Mouse (Mus musculus) embryonic facial prominence, embryonic 14.5 days (tissue): ENCODE data around the gene Cd6. TPM values are rescaled to one million over a fixed set of nuclear protein-coding genes. Genes with fewer than 3 reads are reported as not detected.
A peak's percentile ranks its signal among the peaks of the same experiment; 100 is the strongest.

Source experiments
- ATAC-seq: fragments of 200-750 bp; cut with Nextera tagmentation; 2 replicates; pipeline ENCODE4 v1.8.0; 2017; ENCODE audit warnings: low read depth, moderate number of reproducible peaks, moderate TSS enrichment
- DNase-seq: peaks from one replicate; pipeline ENCODE4 v3.0.0-alpha.2; 2015; ENCODE audit warnings: low spot score
- H3K27ac ChIP-seq: fragments of 300-500 bp; sonication (generic); replicated peaks from 2 replicates; pipeline ENCODE4 v1.5.1; 2014; ENCODE audit warnings: low read depth, mild to moderate bottlenecking, low read length, moderate library complexity
- H3K27me3 ChIP-seq: fragments of 300-500 bp; sonication (generic); replicated peaks from 2 replicates; pipeline ENCODE4 v1.6.1; 2014; ENCODE audit warnings: low read length; ENCODE audit not compliant: control insufficient read depth, insufficient read depth
- H3K36me3 ChIP-seq: fragments of 300-500 bp; sonication (generic); 2 replicates; pipeline ENCODE4 v1.6.1; 2014; ENCODE audit warnings: low read length, mixed read lengths; ENCODE audit not compliant: control insufficient read depth, insufficient read depth
- H3K4me1 ChIP-seq: fragments of 300-500 bp; sonication (generic); 2 replicates; pipeline ENCODE4 v1.6.1; 2014; ENCODE audit warnings: antibody characterized with exemption, low read length; ENCODE audit not compliant: control insufficient read depth, insufficient read depth
- H3K4me2 ChIP-seq: fragments of 300-500 bp; sonication (generic); 2 replicates; pipeline ENCODE4 v1.6.1; 2014; ENCODE audit warnings: low read depth, mild to moderate bottlenecking, low read length, moderate library complexity, mixed read lengths
- H3K4me3 ChIP-seq: fragments of 300-500 bp; sonication (generic); 2 replicates; pipeline ENCODE4 v1.5.1; 2014; ENCODE audit warnings: low read depth, mild to moderate bottlenecking, low read length
- H3K9ac ChIP-seq: fragments of 300-500 bp; sonication (generic); 2 replicates; pipeline ENCODE4 v1.6.1; 2014; ENCODE audit warnings: low read depth, mild to moderate bottlenecking, low read length, moderate library complexity, mixed read lengths
- H3K9me3 ChIP-seq: fragments of 300-500 bp; sonication (generic); 2 replicates; pipeline ENCODE4 v1.6.1; 2016; ENCODE audit warnings: low read length; ENCODE audit not compliant: control insufficient read depth
- WGBS: fragments of 180-500 bp; shearing (Covaris S2); extraction: QIAGEN DNeasy Blood & Tissue Kit; methylation state at CpG from one replicate; pipeline ENCODE4 v1.1.7; 2014; 5-methylcytosine and 5-hydroxymethylcytosine counted together
- polyA plus RNA-seq: library from polyadenylated mRNA; unstranded; fragments of >200 nt; fragmentation: Nextera tagmentation; extraction: Ambion mirVana; gene quantifications from 2 replicates; pipeline ENCODE4 v1.2.1, GENCODE M21; 2014

The Cd6 gene
- polyA plus RNA-seq, 1 experiment from 2014 or later: not detected

DNA sequence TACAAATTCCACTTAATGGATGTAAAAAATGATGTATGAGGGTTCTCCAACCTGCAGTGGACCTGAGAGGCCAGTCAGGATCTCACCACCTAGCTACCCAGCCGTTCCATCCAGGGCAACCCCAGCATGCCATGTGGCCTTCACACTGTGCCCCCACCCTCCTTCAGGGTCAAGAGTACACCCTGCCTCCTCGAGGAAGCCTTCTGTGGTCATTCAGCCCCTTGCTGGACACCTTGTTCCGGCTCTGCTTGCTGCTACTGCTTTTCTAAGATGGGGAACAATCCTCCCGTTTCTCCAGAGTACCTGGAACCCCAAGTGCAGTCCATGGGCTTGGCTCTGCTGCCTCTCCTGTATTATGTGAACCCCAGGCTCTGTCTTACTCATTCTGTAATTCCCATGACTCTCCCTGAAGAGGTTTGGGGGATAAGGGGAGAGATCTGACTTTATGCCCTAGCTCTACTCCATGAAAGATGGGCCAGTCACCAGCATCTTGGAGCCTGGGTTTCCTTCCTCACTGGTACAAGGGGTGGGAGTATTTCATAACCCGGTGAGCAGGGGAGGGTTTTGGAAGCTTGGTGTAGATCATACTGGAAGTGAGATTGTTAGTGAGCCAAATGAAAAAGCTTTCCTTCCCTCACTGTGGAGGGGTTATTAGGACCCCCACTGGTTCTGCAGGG is 38.2 kb upstream of the Cd6 start:
- Histone ChIP-seq H3K9ac (peak overlapping the region; percentile 90), H3K4me2 (peak overlapping the region; percentile 85), H3K9me3 (no peaks in the 10 kb centered on the region), H3K27ac (no peak overlapping the region; the same call in 1 of the 2 replicates), H3K36me3 (peaks cover 64% of the 10 kb centered on the region), H3K27me3 (no peaks in the 10 kb centered on the region), H3K4me1 (peaks cover 17% of the 10 kb centered on the region), H3K4me3 (peak overlapping the region; percentile 85)
- no peak for DNase-seq
- WGBS: 37% methylated on average over 5 of the region's 5 CpGs
- no peak for ATAC-seq

DNA sequence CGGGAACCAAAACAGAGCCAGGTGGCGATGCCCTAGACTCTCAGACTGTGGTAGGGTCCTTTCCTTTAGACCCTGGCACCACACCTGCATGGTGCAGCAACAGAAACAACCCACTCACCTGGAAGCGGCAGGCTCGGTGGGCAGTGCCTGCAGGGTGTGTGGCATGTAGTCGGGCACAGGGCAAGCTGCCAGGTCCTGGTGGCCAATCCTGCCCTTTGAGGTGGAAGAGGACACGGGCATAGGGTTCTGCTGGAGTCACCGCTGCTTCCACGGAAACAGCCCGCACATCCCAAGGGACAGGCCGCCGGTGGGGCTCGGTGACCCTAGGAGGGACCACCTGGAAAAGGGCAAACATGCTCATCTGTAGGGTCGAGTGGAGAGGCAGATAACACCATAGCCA is 36.5 kb upstream of the Cd6 start:
- H3K27me3 ChIP-seq: no peaks in the 10 kb centered on the region
- H3K27ac ChIP-seq: no peak overlapping the region
- H3K36me3 ChIP-seq: peaks cover 63% of the 10 kb centered on the region
- DNase-seq (no peak), ATAC-seq (no peak)
- peaks cover 17% of the 10 kb centered on the region for H3K4me1 ChIP-seq
- H3K4me2 ChIP-seq: no peak overlapping the region
- no peaks in the 10 kb centered on the region for H3K9me3 ChIP-seq
- no peak overlapping the region for H3K4me3 ChIP-seq
- no peak overlapping the region for H3K9ac ChIP-seq
- 97% methylated on average over 12 of the region's 13 CpGs for WGBS

- ATAC-seq (no peak), DNase-seq (no peak)
- 50% methylated on average over 16 of the region's 22 CpGs for WGBS
- Histone ChIP-seq H3K4me2 (no peak overlapping the region), H3K27ac (no peak overlapping the region), H3K4me3 (no peak overlapping the region), H3K27me3 (no peaks in the 10 kb centered on the region), H3K36me3 (peaks cover 91% of the 10 kb centered on the region), H3K9ac (no peak overlapping the region), H3K9me3 (no peaks in the 10 kb centered on the region), H3K4me1 (no peaks in the 10 kb centered on the region)
Measured at GRCm38 (mm10) chr19:10860072-10860497, 30.2 kb upstream of the Cd6 start.

GRCm38 (mm10) chr19:10856520-10856919 is 26.7 kb upstream of the Cd6 start:
- Histone ChIP-seq H3K27ac (no peak overlapping the region), H3K4me1 (no peaks in the 10 kb centered on the region), H3K27me3 (no peaks in the 10 kb centered on the region), H3K9ac (no peak overlapping the region), H3K36me3 (peaks cover 55% of the 10 kb centered on the region), H3K9me3 (no peaks in the 10 kb centered on the region), H3K4me3 (no peak overlapping the region), H3K4me2 (no peak overlapping the region)
- WGBS: 47% methylated on average over 2 of the region's 2 CpGs
- ATAC-seq: peak; percentile 27; the same call in 1 of the 2 replicates
- DNase-seq: no peak

DNA sequence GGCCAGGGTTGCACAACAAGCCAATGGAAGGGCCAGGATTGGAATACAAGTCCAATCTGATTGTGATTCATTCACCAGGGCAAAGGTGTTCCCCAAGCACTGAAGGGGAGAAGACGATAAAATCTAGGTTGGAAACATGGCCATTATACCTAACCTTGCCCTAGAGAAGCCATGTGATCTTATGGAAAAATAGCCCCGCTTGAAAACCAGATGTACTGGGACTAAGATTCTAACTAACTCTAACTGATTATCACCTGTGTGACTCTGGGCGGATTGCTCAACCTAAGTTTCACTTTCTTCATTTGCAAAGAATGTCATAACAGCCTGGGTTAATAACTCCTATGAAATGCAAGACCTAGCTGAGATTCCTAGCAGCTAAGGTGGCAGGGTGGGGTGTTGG is 25.6 kb upstream of the Cd6 start:
- no peaks in the 10 kb centered on the region for H3K9me3 ChIP-seq
- ATAC-seq (no peak), DNase-seq (no peak)

GRCm38 (mm10) chr19:10847311-10848087 is 17.6 kb upstream of the Cd6 start:
- ATAC-seq (no peak), DNase-seq (no peak)

More for the DNA sequence above, 25.6 kb upstream of the Cd6 start:
- peaks cover 44% of the 10 kb centered on the region for H3K36me3 ChIP-seq
- no peak overlapping the region for H3K27ac ChIP-seq
- WGBS: 79% methylated on average over 3 of the region's 3 CpGs
- no peak overlapping the region for H3K9ac ChIP-seq
- H3K4me1 ChIP-seq: no peaks in the 10 kb centered on the region
- no peak overlapping the region for H3K4me3 ChIP-seq
- no peak overlapping the region for H3K4me2 ChIP-seq
- no peaks in the 10 kb centered on the region for H3K27me3 ChIP-seq

GRCm38 (mm10) chr19:10846150-10846549 is 16.3 kb upstream of the Cd6 start:
- 63% methylated on average over 7 of the region's 7 CpGs for WGBS
- Histone ChIP-seq H3K9me3 (no peaks in the 10 kb centered on the region), H3K36me3 (no peaks in the 10 kb centered on the region), H3K4me3 (no peak overlapping the region), H3K27me3 (no peaks in the 10 kb centered on the region), H3K27ac (0 out of 2 replicates have a peak overlapping the region, but pooled peaks have one; percentile 11), H3K4me1 (no peaks in the 10 kb centered on the region), H3K4me2 (no peak overlapping the region), H3K9ac (no peak overlapping the region)
- peak; percentile 20; the same call in 1 of the 2 replicates for ATAC-seq
- DNase-seq: no peak

More at GRCm38 (mm10) chr19:10847311-10848087, 17.6 kb upstream of the Cd6 start:
- Histone ChIP-seq H3K9ac (no peak overlapping the region), H3K9me3 (no peaks in the 10 kb centered on the region), H3K27ac (no peak overlapping the region), H3K36me3 (no peaks in the 10 kb centered on the region), H3K4me2 (no peak overlapping the region), H3K4me1 (no peaks in the 10 kb centered on the region), H3K4me3 (no peak overlapping the region), H3K27me3 (no peaks in the 10 kb centered on the region)
- WGBS: 55% methylated on average over 3 of the region's 3 CpGs

- DNase-seq (no peak), ATAC-seq (no peak)
- Histone ChIP-seq H3K4me2 (no peak overlapping the region), H3K27ac (no peak overlapping the region), H3K9me3 (no peaks in the 10 kb centered on the region), H3K4me3 (no peak overlapping the region), H3K36me3 (no peaks in the 10 kb centered on the region), H3K4me1 (no peaks in the 10 kb centered on the region), H3K27me3 (no peaks in the 10 kb centered on the region), H3K9ac (no peak overlapping the region)
- WGBS: 86% methylated on average over 3 of the region's 3 CpGs
Measured at GRCm38 (mm10) chr19:10845454-10845853, 15.6 kb upstream of the Cd6 start.
